Mouse (Mus musculus): Measurements from ENCODE around the gene Gna12.

GRCm38 (mm10) chr5:140741040-140741439, 89.2 kb downstream of the Gna12 start:
- TF ChIP-seq CTCF (IDR thresholded peaks at IDR 0.05) (no peak), POLR2A (IDR thresholded peaks at IDR 0.05; ENCODE audit: insufficient read depth, low read depth, low read length) (no peak)

Data from heart, adult 2 months (tissue).